Mouse (Mus musculus) frontal cortex, postnatal 10 days (tissue): ENCODE results near the gene Paqr7.
A peak's percentile ranks its signal among the peaks of the same experiment; 100 is the strongest.

Source experiments
- DNase-seq, 2 experiments: peaks; one replicate each; pipeline ENCODE4 v3.0.0; 2022; ENCODE audit warnings: low spot score in 2 of 2, mixed read lengths in 1 of 2

The Paqr7 gene

GRCm38 (mm10) chr4:134534932-134535786, 38.7 kb downstream of the Paqr7 start, which contains the start of gene Mtfr1l:
TSS of gene Mtfr1l (minus strand) at chr4:134535387.
- DNase-seq, result peak; percentile 96 to 97

- DNase-seq, result no peak
Measured at GRCm38 (mm10) chr4:134535787-134536151, 39.3 kb downstream of the Paqr7 start.

- DNase-seq, result no peak
Measured at GRCm38 (mm10) chr4:134538997-134539580, 42.6 kb downstream of the Paqr7 start.

GRCm38 (mm10) chr4:134542726-134543125, 46.2 kb downstream of the Paqr7 start:
- no peak for DNase-seq

- peak; percentile 77 to 90 for DNase-seq
Measured at GRCm38 (mm10) chr4:134543261-134543660, 46.8 kb downstream of the Paqr7 start.

- no peak for DNase-seq
Measured at GRCm38 (mm10) chr4:134546814-134547705, 50.6 kb downstream of the Paqr7 start.

- no peak for DNase-seq
Measured at GRCm38 (mm10) chr4:134548169-134548938, 51.9 kb downstream of the Paqr7 start.

GRCm38 (mm10) chr4:134549899-134550298, 53.4 kb downstream of the Paqr7 start:
- DNase-seq, result no peak

- peak in 1 of 2 experiments; percentile 64 for DNase-seq
Measured at GRCm38 (mm10) chr4:134551494-134552316, 55.2 kb downstream of the Paqr7 start, which contains the start of gene Selenon. TSS of gene Selenon (minus strand) at chr4:134552166.

GRCm38 (mm10) chr4:134553631-134554030, 57.1 kb downstream of the Paqr7 start:
- no peak for DNase-seq

- no peak for DNase-seq
Measured at GRCm38 (mm10) chr4:134555956-134556580, 59.6 kb downstream of the Paqr7 start.

- no peak for DNase-seq
Measured at GRCm38 (mm10) chr4:134557626-134558249, 61.2 kb downstream of the Paqr7 start.

GRCm38 (mm10) chr4:134558570-134559113, 62.1 kb downstream of the Paqr7 start:
- no peak for DNase-seq

- no peak for DNase-seq
Measured at GRCm38 (mm10) chr4:134559154-134559553, 62.7 kb downstream of the Paqr7 start.
